Mouse (Mus musculus): ENCODE results near the gene Snapc4.
"Not testable (repeated sequence)": the region's sequence is repeated elsewhere in the genome, so short reads cannot be mapped to it uniquely, and the experiment has no call there.

Snapc4 gene

GRCm38 (mm10) chr2:26380131-26380771 lies at the start of gene Snapc4:
Gene Snapc4 (minus strand): TSS chr2:26380653.
- peak; percentile 81 for DNase-seq (ENCODE audit: low spot score)

- DNase-seq (ENCODE audit: low spot score) = no peak
Observed at GRCm38 (mm10) chr2:26429851-26430250, 49.4 kb upstream of the Snapc4 start.

GRCm38 (mm10) chr2:26424541-26424940 lies 44.1 kb upstream of the Snapc4 start:
- no peak for DNase-seq (ENCODE audit: low spot score)

DNA sequence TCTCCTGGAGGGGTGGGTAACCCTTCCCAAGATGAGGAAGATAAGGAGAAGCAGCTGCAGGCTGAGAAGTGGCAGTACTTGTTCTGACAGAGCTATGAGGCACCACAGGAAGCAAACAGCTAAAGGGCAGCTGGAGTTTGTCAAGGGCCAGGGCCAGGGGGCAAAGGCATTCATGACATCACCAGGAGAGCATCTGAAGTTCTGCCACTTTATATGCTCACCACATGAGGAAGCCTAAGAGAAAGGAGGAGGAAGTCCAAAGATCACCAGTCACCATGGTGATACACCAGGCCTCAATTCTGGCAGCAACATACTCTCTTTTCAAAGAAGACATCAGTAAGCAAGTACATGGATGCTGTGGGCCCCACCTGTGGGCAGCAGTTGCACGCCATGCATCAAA lies 42.6 kb upstream of the Snapc4 start:
- DNase-seq (ENCODE audit: low spot score) = no peak

GRCm38 (mm10) chr2:26421969-26422368 lies 41.5 kb upstream of the Snapc4 start:
- DNase-seq (ENCODE audit: low spot score) = no peak

DNA sequence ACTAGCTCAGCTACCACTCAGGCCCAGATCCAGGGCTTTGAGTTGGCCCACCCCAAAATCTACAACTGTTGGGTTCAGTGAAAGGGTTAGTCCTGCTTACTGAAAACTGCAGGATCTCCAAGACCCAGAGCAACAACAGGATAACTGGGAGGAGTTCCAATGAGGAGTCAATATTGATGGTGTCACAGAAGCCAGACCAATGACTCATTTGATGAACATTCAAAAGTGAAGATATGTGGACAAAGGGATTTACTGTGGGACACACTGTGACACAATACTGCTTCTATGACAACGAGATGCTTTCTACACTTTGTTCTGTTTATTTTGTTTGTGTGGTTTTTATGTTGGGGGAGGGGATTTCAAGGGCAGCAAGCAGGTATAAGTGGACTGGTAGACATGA lies 37.7 kb upstream of the Snapc4 start:
- DNase-seq (ENCODE audit: low spot score) = no peak

DNA sequence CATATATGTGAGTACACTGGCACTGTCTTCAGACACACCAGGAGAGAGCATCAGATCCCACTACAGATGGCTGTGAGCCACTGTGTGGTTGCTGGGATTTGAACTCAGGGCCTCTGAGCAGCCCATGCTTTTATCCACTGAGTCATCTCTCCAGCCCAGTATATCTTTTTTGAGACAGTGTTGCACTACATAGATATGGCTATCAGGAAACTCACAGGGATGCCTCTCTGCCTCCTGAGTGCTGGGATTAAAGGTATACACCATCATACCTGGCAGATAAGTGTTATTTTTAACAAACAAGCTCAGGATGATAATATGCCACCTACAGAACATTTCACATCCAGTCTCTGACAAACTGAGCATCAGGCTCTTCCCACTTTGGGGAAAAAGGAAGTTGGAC lies 36.6 kb upstream of the Snapc4 start:
- DNase-seq (ENCODE audit: low spot score) = no peak

- DNase-seq (ENCODE audit: low spot score) = no peak
Observed at GRCm38 (mm10) chr2:26410931-26411411, 30.5 kb upstream of the Snapc4 start.

DNA sequence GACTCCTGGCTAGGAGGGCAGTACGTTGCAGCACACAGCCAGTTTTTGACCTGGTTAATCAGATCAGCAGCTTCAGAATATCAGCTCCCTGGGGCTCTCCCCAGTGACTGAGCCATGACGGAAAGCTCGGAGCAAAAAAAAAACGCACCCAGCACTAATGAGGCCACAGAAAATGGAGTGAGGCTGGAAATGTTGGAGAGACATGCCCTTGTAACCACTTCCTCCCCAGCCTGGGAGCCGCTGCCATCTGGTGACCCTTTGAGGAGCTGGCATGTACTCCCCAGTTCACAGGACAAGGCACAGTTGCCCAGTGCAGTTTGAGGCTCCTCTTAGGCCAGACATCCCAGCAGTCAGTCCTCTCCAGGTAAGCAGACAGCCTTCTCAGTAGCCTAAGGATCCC lies 29.6 kb upstream of the Snapc4 start:
- DNase-seq (ENCODE audit: low spot score) = no peak

DNA sequence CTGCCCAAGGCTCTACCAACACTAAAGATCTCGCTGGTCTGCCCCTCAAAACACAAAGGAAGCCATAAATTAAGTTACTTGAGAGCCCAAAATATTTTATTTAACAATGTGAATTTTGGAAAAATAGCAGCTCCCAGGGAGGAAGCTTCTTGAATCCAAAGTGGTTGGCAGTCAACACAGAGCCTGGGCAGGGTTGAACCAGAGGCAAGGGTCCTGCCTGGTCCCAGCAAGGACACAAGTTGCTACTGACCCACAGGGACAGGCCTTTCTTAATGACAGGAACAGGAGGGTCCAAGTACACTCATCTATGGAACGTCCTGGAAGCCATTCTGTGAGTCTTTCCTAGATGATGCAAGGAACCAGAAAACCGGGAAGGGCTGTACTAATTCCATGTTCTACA lies 28.9 kb upstream of the Snapc4 start:
- DNase-seq (ENCODE audit: low spot score) = no peak

DNA sequence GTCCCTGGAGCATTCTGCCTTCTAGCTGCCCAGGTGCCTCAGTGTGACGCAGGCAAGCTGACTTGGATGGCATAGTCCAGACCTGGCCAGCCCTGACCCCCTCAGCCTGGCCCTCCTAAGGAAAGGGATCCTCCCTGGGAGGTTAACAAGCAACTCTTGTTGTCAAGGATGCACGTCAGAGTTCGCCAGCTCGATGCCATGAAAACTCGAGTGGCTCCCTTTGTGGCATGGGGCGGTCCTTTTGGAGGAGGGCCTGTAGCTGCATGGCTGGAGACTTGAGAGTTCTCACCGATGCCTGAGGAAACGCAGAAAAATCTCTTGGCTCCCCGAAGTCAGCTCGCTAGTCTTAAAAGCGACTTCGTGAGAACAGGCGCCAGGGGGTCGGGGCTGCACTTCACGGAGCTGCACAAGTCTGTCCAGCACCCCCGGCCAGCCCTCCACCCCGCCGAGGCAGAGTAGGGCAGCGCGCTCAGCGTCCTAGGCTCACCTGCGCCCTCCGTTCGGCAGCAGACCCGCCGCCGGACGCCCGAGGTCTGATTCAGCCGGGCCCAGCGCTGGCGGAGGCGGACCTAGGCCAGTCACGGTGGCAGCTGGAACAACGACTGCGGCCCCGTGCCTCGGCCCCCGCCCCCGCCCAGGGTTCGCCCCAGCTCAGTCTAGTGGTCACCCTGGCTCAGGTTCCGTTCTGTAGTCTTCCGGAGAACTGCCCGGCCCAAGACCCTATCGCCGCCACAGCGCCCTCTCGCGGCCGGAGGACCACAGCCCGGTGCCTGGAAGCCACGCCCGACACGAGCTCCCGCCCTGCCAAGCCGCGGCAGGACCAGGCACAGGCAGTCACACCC lies 28.3 kb upstream of the Snapc4 start, which contains the start of gene Inpp5e:
TSS of gene Inpp5e (minus strand) at position 689 of the 842 bp plus-strand sequence.
- peak; percentile 97 for DNase-seq (ENCODE audit: low spot score)

DNA sequence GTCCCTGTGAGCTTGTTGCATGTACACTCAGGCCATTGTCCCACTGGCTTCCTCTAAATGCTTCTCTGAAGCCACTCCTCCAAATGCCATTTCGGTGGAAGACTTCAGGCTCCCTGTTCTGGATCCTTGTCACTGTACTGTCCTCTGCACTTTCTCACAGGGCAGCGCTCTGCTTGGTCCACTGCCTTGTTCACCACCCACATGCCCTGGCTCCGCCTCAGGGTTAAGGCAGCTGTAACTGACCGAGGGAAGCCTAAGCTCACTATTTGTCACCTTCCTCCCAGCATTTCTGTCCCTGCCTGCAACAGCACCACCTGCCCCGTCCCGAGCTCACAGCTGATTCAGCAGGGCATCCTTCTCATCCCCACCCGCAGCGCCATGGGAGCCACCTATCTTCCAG lies 22.9 kb upstream of the Snapc4 start:
- no peak for DNase-seq (ENCODE audit: low spot score)

- no peak for DNase-seq (ENCODE audit: low spot score)
Observed at GRCm38 (mm10) chr2:26402265-26402664, 21.8 kb upstream of the Snapc4 start.

DNA sequence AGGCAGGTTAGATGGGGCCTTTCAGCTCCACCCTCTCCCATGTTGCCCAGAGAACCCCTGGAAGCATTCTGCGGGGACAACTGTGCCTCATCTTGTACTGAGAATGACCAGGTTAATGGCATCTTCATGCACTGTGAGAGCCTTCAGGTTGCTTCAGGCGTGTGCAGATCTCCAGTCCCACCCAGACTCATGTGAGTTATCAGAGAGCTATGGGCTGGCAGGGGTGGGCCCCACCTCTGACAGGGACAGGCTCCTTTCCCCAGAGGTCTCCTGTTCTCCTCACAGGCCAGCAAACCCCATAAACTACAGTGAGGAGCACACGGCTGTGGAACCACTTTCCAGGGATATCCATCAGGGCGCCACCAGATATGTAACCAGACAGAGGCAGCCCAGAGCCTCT lies 20.6 kb upstream of the Snapc4 start:
- DNase-seq (ENCODE audit: low spot score) = no peak

GRCm38 (mm10) chr2:26400296-26400695 lies 19.8 kb upstream of the Snapc4 start:
- no peak for DNase-seq (ENCODE audit: low spot score)

DNA sequence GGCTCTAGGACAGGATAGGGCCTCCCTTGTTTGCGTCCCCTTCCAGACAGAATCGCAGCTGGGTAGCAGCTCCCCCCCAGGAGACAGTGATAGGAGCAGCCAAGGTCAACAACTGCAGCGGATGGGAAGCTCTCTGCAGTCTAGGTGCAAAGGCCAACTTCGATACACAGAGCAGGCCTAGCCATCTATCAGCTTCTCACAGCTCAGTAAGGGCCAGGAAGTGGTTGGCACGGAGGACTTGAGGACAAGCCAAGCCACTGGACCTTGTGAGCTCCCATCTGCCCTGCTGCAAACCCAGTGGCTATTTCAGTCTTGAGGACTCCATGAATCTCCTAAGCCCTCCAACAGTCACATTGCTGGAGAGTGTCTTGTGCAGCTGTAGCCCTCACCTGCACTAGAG lies 19.2 kb upstream of the Snapc4 start:
- DNase-seq (ENCODE audit: low spot score) = no peak

- no peak for DNase-seq (ENCODE audit: low spot score)
Observed at GRCm38 (mm10) chr2:26398978-26399377, 18.5 kb upstream of the Snapc4 start.

DNA sequence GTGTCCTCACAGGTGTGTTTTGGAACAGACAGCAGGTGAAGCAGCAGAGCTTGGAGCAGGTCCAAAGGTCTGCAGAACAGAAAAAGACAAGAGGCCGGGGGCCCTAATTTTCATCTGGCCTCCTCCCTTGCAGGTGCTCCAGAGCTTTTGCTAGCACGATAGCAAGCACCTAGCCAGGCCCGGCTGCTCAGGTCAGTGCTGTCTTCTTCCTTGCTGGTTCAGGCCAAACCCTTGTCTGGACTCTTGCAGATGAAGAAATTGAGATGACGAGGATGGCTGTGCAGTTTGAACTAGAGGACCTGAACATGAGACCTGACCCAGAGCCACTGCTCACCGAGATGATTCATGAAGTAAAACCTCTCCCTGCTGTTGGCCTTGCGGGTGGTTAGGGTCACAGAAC lies 11.2 kb upstream of the Snapc4 start:
- no peak for DNase-seq (ENCODE audit: low spot score)

- DNase-seq (ENCODE audit: low spot score) = no peak
Observed at GRCm38 (mm10) chr2:26390954-26391353, 10.5 kb upstream of the Snapc4 start.

- peak; percentile 77 for DNase-seq (ENCODE audit: low spot score)
Observed at GRCm38 (mm10) chr2:26389154-26389690, 8.8 kb upstream of the Snapc4 start, which contains the start of the genes Entr1 and Pmpca. Gene Entr1 (minus strand): TSS chr2:26389316. Gene Pmpca (plus strand): TSS chr2:26389339.

GRCm38 (mm10) chr2:26388682-26389153 lies 8.3 kb upstream of the Snapc4 start:
- no peak for DNase-seq (ENCODE audit: low spot score)

DNA sequence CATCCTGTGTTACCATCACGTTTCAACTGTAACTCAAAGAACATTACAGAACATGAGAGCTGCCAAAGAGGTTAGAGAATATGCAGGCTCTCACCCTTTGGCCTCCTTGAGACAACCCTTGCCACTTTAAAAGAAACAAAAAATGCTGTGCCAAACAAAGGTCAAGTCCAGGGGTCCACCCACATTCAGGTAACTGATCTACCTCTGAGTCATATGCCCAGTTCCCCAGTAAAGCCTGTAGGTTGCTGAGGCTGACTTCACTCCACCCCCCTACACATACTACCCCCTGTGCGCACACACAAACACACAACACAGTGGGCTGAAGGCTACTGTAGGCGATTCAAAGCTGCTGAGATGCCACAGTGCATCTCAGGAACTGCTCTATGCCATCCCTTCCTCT lies 7.3 kb upstream of the Snapc4 start:
- DNase-seq (ENCODE audit: low spot score) = no peak

DNA sequence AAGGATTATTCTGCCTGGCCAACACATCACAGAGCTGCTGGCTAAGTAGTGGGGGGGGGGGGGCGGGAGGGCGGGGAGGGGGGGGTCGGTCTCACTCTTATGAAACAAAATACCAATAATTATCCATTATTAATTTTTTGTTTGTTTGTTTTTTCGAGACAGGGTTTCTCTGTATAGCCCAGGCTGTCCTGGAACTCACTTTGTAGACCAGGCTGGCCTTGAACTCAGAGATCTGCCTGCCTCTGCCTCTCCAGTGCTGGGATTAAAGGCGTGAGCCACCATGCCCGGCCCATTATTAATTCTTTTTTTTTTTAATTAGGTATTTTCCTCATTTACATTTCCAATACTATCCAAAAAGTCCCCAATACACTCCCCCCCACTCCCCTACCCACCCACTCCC lies 418 bp upstream of the Snapc4 start:
- DNase-seq (ENCODE audit: low spot score) = not testable (repeated sequence)
